Mouse (Mus musculus): ENCODE measurements around the gene Ccdc27. TPM values are rescaled to one million over a fixed set of nuclear protein-coding genes. Genes with fewer than 3 reads are reported as not detected.

Ccdc27 gene
- 0.15 and 0.20 TPM in 2 replicates for polyA plus RNA-seq (2015; fragmentation: Nextera tagmentation; extraction: Ambion mirVana)

DNA sequence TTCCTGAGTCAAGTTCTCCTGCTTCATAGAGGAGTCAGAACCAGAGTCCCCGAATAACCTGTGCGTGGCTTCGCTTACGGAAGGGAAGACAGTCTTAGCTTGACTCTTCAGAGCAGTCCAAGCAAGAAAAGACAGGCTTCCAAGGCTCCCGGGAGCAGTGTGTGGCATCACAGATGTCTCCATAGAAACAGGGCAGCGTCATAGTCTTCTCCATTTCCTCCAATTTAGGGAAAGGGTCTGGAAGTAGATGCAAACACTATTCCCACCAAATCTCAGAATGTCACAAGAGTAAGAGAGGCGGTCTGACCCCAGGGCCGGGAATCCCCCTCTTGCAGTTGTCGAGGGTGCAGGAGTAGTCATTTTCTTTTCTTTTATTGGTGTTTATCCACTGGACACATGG is at the start of gene Ccdc27:
Ccdc27 (minus strand) TSS at position 101 of the 400 bp plus-strand sequence.
- H3K4me1 ChIP-seq, result no peaks in the 10 kb centered on the region
- 78% methylated on average over 9 of the region's 9 CpGs for WGBS
- H3K4me2 ChIP-seq (replicated peaks), result no peak within 1 kb of the TSS
- H3K27me3 ChIP-seq, result no peaks in the 10 kb centered on the region
- H3K27ac ChIP-seq (replicated peaks), result no peak within 1 kb of the TSS
- no peak within 1 kb of the TSS for H3K9ac ChIP-seq
- H3K4me3 ChIP-seq (replicated peaks), result no peak within 1 kb of the TSS
- H3K36me3 ChIP-seq, result no peaks in the 10 kb centered on the region
- no peaks in the 10 kb centered on the region for H3K9me3 ChIP-seq (replicated peaks)
- no peak for ATAC-seq (ENCODE audit: insufficient number of reproducible peaks, low FRiP score, low TSS enrichment, low read depth)

- 62% methylated on average over 8 of the region's 8 CpGs for WGBS
These were observed 48.9 kb upstream of the Ccdc27 start for GRCm38 (mm10) chr4:154091356-154091755.

GRCm38 (mm10) chr4:154089205-154089604 is 46.7 kb upstream of the Ccdc27 start:
- Histone ChIP-seq H3K27ac (replicated peaks) (no peak overlapping the region), H3K4me3 (replicated peaks) (no peak overlapping the region), H3K9ac (no peak overlapping the region), H3K4me2 (replicated peaks) (no peak overlapping the region), H3K36me3 (no peaks in the 10 kb centered on the region), H3K4me1 (no peaks in the 10 kb centered on the region), H3K9me3 (replicated peaks) (no peaks in the 10 kb centered on the region), H3K27me3 (peaks cover 9% of the 10 kb centered on the region; the same call in 1 of the 2 replicates)
- WGBS, result 51% methylated on average over 5 of the region's 5 CpGs
- ATAC-seq (ENCODE audit: insufficient number of reproducible peaks, low FRiP score, low TSS enrichment, low read depth), result no peak

More at GRCm38 (mm10) chr4:154091356-154091755, 48.9 kb upstream of the Ccdc27 start:
- Histone ChIP-seq H3K9ac (no peak overlapping the region), H3K4me1 (no peaks in the 10 kb centered on the region), H3K27me3 (peaks cover 13% of the 10 kb centered on the region), H3K4me2 (replicated peaks) (no peak overlapping the region), H3K27ac (replicated peaks) (no peak overlapping the region), H3K36me3 (no peaks in the 10 kb centered on the region), H3K9me3 (replicated peaks) (no peaks in the 10 kb centered on the region), H3K4me3 (replicated peaks) (no peak overlapping the region)
- no peak for ATAC-seq (ENCODE audit: insufficient number of reproducible peaks, low FRiP score, low TSS enrichment, low read depth)

DNA sequence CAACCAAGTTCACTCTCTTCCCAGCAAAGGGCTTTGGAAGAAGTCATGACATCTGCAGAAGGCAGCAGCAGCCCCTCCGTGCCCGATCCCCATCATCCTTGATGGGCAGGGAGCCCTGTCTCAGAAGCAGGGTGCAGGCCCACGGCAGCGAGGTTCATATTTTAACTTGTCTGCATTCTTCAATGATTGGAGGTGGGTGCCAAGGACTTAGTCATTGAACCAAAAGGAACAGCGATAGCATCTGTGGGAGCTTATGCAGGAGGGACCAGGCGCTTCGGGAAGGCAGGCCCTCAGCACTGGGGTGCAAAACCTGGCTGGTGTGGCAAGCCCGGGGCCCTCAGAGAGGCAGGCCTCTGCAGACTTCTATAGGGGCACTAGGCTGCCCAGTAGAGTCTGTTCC is 44.0 kb upstream of the Ccdc27 start:
- Histone ChIP-seq H3K36me3 (no peaks in the 10 kb centered on the region), H3K4me2 (replicated peaks) (no peak overlapping the region), H3K9me3 (replicated peaks) (no peaks in the 10 kb centered on the region), H3K9ac (no peak overlapping the region), H3K4me1 (0 out of 2 replicates have a peak, but pooled peaks cover 2% of the 10 kb centered on the region), H3K27me3 (peaks cover 22% of the 10 kb centered on the region), H3K27ac (replicated peaks) (peak overlapping the region; percentile 25; the same call in 1 of the 2 replicates), H3K4me3 (replicated peaks) (no peak overlapping the region)
- 79% methylated on average over 8 of the region's 8 CpGs for WGBS
- no peak for ATAC-seq (ENCODE audit: insufficient number of reproducible peaks, low FRiP score, low TSS enrichment, low read depth)

DNA sequence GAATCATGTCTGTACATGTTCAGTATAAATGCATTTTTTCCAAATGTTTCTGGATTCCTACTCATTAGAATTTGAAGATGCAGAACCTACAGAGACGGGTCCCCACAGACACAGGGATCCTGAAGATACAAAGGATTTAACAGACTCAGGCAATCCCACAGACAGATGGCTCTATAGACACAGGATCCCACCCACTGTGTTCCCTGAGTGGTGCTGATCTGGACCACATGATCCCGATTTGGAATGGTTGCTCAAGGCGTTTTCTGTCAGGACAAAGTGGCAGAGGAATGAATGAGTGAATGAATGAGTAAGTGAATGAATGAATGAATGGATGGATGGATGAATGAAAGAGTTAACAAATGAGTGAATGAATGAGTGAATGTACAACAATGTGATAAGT is 43.4 kb upstream of the Ccdc27 start:
- 39% methylated on average over 3 of the region's 3 CpGs for WGBS
- no peak overlapping the region for H3K9ac ChIP-seq
- H3K36me3 ChIP-seq, result no peaks in the 10 kb centered on the region
- H3K27ac ChIP-seq (replicated peaks), result 0 out of 2 replicates have a peak overlapping the region, but pooled peaks have one; percentile 25
- H3K9me3 ChIP-seq (replicated peaks), result no peaks in the 10 kb centered on the region
- H3K27me3 ChIP-seq, result peaks cover 27% of the 10 kb centered on the region
- no peak for ATAC-seq (ENCODE audit: insufficient number of reproducible peaks, low FRiP score, low TSS enrichment, low read depth)
- no peak overlapping the region for H3K4me3 ChIP-seq (replicated peaks)
- no peak overlapping the region for H3K4me2 ChIP-seq (replicated peaks)
- 0 out of 2 replicates have a peak, but pooled peaks cover 8% of the 10 kb centered on the region for H3K4me1 ChIP-seq

- WGBS, result 16% methylated on average over 1 of the region's 1 CpGs
- Histone ChIP-seq H3K27me3 (peaks cover 37% of the 10 kb centered on the region), H3K36me3 (no peaks in the 10 kb centered on the region), H3K9ac (no peak overlapping the region), H3K4me2 (replicated peaks) (peak overlapping the region; percentile 34), H3K27ac (replicated peaks) (0 out of 2 replicates have a peak overlapping the region, but pooled peaks have one; percentile 0), H3K4me3 (replicated peaks) (no peak overlapping the region; the same call in 1 of the 2 replicates), H3K4me1 (0 out of 2 replicates have a peak, but pooled peaks cover 8% of the 10 kb centered on the region), H3K9me3 (replicated peaks) (no peaks in the 10 kb centered on the region)
- ATAC-seq (ENCODE audit: insufficient number of reproducible peaks, low FRiP score, low TSS enrichment, low read depth), result no peak
These were observed 39.5 kb upstream of the Ccdc27 start for GRCm38 (mm10) chr4:154081974-154082373.

DNA sequence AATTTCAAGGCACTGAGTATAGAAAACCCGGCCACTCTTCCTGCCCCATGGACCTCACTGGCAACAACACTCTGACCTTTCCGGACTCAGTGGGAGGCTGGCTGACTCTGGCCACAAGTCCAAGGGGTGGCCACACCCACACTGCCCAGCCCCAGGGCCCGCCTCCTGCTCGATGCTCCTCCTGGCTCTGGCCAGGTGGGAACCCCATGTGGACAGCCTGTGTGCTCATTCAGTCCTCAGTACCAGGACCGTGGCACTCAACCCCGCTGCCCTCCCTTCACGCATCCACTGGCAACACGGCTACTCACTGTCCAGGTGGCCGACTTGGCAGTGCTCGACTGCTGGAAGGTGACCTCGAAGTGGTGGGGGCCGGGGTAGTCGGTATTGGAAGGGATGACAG is 38.5 kb upstream of the Ccdc27 start:
- peak overlapping the region; percentile 21; the same call in 1 of the 2 replicates for H3K9ac ChIP-seq

DNA sequence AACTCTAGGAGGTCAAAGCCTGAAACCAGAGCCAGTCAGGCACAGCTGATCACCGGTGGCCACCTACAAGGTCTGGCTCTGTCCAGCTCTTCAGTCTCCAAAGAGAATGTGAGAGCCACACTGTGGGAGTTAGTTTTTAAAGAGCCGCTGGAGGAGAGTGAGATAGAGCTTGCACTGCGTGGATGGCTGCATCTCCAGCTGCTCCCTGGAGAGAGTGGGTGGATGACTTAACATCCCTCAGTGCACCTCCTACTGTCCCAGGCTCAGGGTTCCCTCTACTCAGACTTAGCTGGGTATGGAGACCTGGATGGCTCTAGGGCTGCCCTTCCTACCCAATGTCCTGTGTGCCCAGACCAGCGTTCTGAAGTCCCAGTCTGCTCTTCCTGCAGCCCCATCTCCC is 37.7 kb upstream of the Ccdc27 start:
- H3K9me3 ChIP-seq (replicated peaks), result no peaks in the 10 kb centered on the region
- H3K9ac ChIP-seq, result no peak overlapping the region
- WGBS, result 48% methylated on average over 4 of the region's 4 CpGs
- 0 out of 2 replicates have a peak, but pooled peaks cover 8% of the 10 kb centered on the region for H3K4me1 ChIP-seq
- peak overlapping the region; percentile 36 for H3K4me3 ChIP-seq (replicated peaks)
- H3K27ac ChIP-seq (replicated peaks), result no peak overlapping the region
- H3K4me2 ChIP-seq (replicated peaks), result peak overlapping the region; percentile 34
- no peaks in the 10 kb centered on the region for H3K36me3 ChIP-seq
- ATAC-seq (ENCODE audit: insufficient number of reproducible peaks, low FRiP score, low TSS enrichment, low read depth), result no peak
- peaks cover 41% of the 10 kb centered on the region for H3K27me3 ChIP-seq

More for the DNA sequence above, 38.5 kb upstream of the Ccdc27 start:
- Histone ChIP-seq H3K4me3 (replicated peaks) (peak overlapping the region; percentile 36), H3K36me3 (no peaks in the 10 kb centered on the region), H3K9me3 (replicated peaks) (no peaks in the 10 kb centered on the region), H3K4me2 (replicated peaks) (peak overlapping the region; percentile 34), H3K27ac (replicated peaks) (0 out of 2 replicates have a peak overlapping the region, but pooled peaks have one; percentile 22), H3K27me3 (peaks cover 41% of the 10 kb centered on the region), H3K4me1 (0 out of 2 replicates have a peak, but pooled peaks cover 8% of the 10 kb centered on the region)
- ATAC-seq (ENCODE audit: insufficient number of reproducible peaks, low FRiP score, low TSS enrichment, low read depth), result no peak
- 2% methylated on average over 13 of the region's 13 CpGs for WGBS

- Histone ChIP-seq H3K36me3 (no peaks in the 10 kb centered on the region), H3K4me1 (peaks cover 12% of the 10 kb centered on the region), H3K4me3 (replicated peaks) (no peak overlapping the region), H3K9me3 (replicated peaks) (no peaks in the 10 kb centered on the region), H3K9ac (no peak overlapping the region), H3K27ac (replicated peaks) (no peak overlapping the region), H3K4me2 (replicated peaks) (no peak overlapping the region), H3K27me3 (peaks cover 30% of the 10 kb centered on the region)
- 14% methylated on average over 16 of the region's 16 CpGs for WGBS
- no peak for ATAC-seq (ENCODE audit: insufficient number of reproducible peaks, low FRiP score, low TSS enrichment, low read depth)
These were observed 29.5 kb upstream of the Ccdc27 start for GRCm38 (mm10) chr4:154071941-154072340.

DNA sequence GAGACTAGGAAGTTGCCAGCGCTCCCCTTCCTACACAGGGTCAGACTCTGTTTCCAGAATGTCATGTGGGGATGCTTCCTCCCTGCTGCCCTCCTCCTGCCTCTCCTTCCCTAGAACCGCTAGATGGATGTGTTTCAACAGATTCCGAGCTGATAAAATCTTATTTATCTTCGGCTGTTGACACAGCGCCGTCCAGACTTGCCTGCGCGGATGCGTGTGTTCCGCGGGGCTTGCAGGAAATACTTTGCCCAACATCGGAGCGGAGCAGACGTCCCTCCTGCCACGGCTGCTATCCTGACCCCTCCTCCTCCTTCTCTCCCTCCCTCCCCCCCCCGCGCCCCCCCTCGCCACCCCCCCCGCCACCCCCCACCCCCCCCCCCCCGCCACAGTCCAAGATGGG is 29.0 kb upstream of the Ccdc27 start:
- Histone ChIP-seq H3K36me3 (no peaks in the 10 kb centered on the region), H3K9ac (no peak overlapping the region), H3K4me1 (peaks cover 12% of the 10 kb centered on the region), H3K4me3 (replicated peaks) (no peak overlapping the region), H3K9me3 (replicated peaks) (no peaks in the 10 kb centered on the region), H3K27me3 (peaks cover 30% of the 10 kb centered on the region), H3K4me2 (replicated peaks) (peak overlapping the region; percentile 24; the same call in 1 of the 2 replicates), H3K27ac (replicated peaks) (no peak overlapping the region)
- no peak for ATAC-seq (ENCODE audit: insufficient number of reproducible peaks, low FRiP score, low TSS enrichment, low read depth)
- 0% methylated on average over 17 of the region's 20 CpGs for WGBS

DNA sequence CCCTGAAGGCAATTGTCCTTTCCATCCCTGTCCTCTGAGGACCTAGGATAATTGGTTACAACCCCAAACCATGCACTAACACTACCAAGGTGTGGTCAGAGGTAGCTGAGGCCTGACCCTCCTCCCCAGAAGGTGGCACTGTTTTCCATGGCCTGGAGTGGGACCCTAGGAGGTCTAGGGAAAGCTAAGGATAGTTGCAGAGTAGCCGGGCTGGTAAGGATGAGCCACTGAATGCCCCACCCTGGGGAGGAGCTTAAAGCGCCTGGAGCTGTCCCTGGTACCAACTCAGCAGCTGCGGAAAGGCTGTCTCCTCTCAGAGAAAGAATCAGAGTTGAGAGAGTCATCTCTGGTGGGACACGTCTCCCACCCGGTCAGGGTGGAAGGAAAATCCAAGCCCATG is 28.4 kb upstream of the Ccdc27 start:
- no peak for ATAC-seq (ENCODE audit: insufficient number of reproducible peaks, low FRiP score, low TSS enrichment, low read depth)
- 0% methylated on average over 5 of the region's 5 CpGs for WGBS
- peaks cover 12% of the 10 kb centered on the region for H3K4me1 ChIP-seq
- H3K9me3 ChIP-seq (replicated peaks), result no peaks in the 10 kb centered on the region
- no peak overlapping the region for H3K4me2 ChIP-seq (replicated peaks)
- H3K36me3 ChIP-seq, result no peaks in the 10 kb centered on the region
- H3K27me3 ChIP-seq, result peaks cover 25% of the 10 kb centered on the region
- no peak overlapping the region for H3K27ac ChIP-seq (replicated peaks)
- no peak overlapping the region for H3K9ac ChIP-seq
- H3K4me3 ChIP-seq (replicated peaks), result no peak overlapping the region
